Mouse (Mus musculus) stomach, postnatal 0 days (tissue): ENCODE results near the gene Bid.

Experiments used
- CTCF ChIP-seq: IDR thresholded peaks from 2 replicates; pipeline ENCODE4 v1.5.1; 2016; ENCODE audit warnings: antibody characterized with exemption, low read depth, mild to moderate bottlenecking, moderate library complexity
- EP300 ChIP-seq: optimal IDR thresholded peaks from 2 replicates; pipeline ENCODE3; 2016; ENCODE audit warnings: antibody characterized with exemption

GRCm38 (mm10) chr6:120939783-120940182 is 23.1 kb upstream of the Bid start:
- TF ChIP-seq CTCF = no peak
- no peak for TF ChIP-seq EP300
